Mouse (Mus musculus): ENCODE measurements at regions not wholly inside any gene's neighbourhood (a gene's known extent, or its start where the extent isn't known, plus 50 kb on each side); places are given as distances from the start of the nearest gene placed in this dataset.

DNA sequence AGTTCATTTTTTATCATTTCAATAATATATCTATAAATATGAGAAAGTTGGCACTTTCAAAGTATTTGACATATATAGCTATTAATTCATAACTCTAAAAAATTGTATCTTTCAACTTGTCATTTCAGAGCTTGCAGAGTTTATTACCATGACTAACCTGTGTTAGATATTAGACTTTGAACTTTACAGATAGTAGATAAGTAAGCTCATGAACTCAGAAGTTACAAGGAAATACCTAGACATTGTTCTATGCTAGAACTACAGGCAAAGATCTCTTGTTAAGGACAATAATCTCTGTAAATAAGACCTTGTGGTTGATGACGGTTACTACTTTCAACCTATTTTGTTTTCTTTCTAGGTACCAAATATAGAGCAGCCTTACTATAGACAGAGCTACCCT, 117.0 kb upstream of the Zeb2 start:
- Histone ChIP-seq H3K36me3 (ENCODE audit: control insufficient read depth, insufficient read depth, low read length) (no peaks in the 10 kb centered on the region), H3K4me2 (ENCODE audit: low read depth) (no peak overlapping the region), H3K27me3 (ENCODE audit: control insufficient read depth, insufficient read depth, low read length) (no peaks in the 10 kb centered on the region), H3K9me3 (ENCODE audit: control insufficient read depth, low read length) (no peaks in the 10 kb centered on the region), H3K27ac (ENCODE audit: low read depth, low read length) (no peak overlapping the region), H3K4me1 (ENCODE audit: control insufficient read depth, insufficient read depth, low read length) (no peaks in the 10 kb centered on the region), H3K4me3 (ENCODE audit: low read depth, low read length) (no peak overlapping the region), H3K9ac (ENCODE audit: low read length) (no peak overlapping the region)
- no peak for ATAC-seq (ENCODE audit: insufficient read depth, low FRiP score, low TSS enrichment)
- WGBS = 93% methylated on average over 1 of the region's 1 CpGs
- DNase-seq (ENCODE audit: low spot score) = no peak

DNA sequence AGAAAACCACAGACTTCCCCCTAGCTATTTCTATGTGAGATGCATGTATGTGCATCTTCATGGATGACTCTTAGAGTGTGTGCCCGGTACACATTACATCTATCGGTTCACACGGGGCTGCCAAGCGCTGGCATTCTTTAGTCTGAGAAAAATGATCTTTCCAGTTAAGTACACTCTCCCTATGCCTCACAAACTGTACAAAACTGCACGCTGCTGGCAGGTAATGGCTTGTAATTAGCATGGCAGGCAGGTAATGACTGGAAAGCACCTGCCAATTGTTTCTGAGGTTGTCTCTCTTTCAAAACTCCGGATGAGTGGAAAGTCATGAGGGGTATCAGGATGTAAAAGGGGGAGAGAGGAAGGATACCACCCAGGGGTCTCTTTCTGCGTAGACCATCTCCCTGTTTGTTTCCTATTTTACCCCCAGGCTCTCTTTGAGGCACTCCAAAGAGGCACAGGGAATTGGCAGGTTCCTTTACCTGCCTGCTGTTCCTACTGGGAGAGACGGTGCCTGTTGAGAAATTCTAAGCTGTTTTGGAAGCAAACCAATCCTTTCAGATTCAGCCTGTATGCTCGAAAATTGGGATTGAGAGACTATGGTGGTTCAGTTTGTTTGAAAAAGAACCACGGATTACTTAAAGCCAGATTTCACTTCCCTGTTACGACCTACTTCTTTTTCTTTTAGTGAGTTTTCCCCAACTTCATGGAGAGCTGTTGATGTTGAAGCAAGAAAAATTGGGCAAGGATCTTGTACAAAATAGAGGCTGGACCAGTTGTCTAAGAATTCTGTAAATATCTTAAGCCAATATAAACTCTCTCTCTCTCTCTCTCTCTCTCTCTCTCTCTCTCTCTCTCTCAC, 113.4 kb upstream of the Zeb2 start:
- H3K27me3 ChIP-seq (ENCODE audit: control insufficient read depth, insufficient read depth, low read length) = no peaks in the 10 kb centered on the region
- DNase-seq (ENCODE audit: low spot score) = no peak
- H3K4me3 ChIP-seq (ENCODE audit: low read depth, low read length) = no peak overlapping the region
- H3K9ac ChIP-seq (ENCODE audit: low read length) = no peak overlapping the region
- H3K9me3 ChIP-seq (ENCODE audit: control insufficient read depth, low read length) = no peaks in the 10 kb centered on the region
- peaks cover 4% of the 10 kb centered on the region; the same call in 1 of the 2 replicates for H3K4me1 ChIP-seq (ENCODE audit: control insufficient read depth, insufficient read depth, low read length)
- no peak overlapping the region for H3K4me2 ChIP-seq (ENCODE audit: low read depth)
- no peak overlapping the region for H3K27ac ChIP-seq (ENCODE audit: low read depth, low read length)
- WGBS = 83% methylated on average over 11 of the region's 11 CpGs
- no peaks in the 10 kb centered on the region for H3K36me3 ChIP-seq (ENCODE audit: control insufficient read depth, insufficient read depth, low read length)
- ATAC-seq (ENCODE audit: insufficient read depth, low FRiP score, low TSS enrichment) = no peak

GRCm38 (mm10) chr2:45229501-45229900, 112.3 kb upstream of the Zeb2 start:
- Histone ChIP-seq H3K4me1 (ENCODE audit: control insufficient read depth, insufficient read depth, low read length) (peaks cover 4% of the 10 kb centered on the region; the same call in 1 of the 2 replicates), H3K4me3 (ENCODE audit: low read depth, low read length) (no peak overlapping the region), H3K27ac (ENCODE audit: low read depth, low read length) (no peak overlapping the region), H3K27me3 (ENCODE audit: control insufficient read depth, insufficient read depth, low read length) (no peaks in the 10 kb centered on the region), H3K9ac (ENCODE audit: low read length) (no peak overlapping the region), H3K4me2 (ENCODE audit: low read depth) (no peak overlapping the region), H3K9me3 (ENCODE audit: control insufficient read depth, low read length) (no peaks in the 10 kb centered on the region), H3K36me3 (ENCODE audit: control insufficient read depth, insufficient read depth, low read length) (no peaks in the 10 kb centered on the region)
- ATAC-seq (ENCODE audit: insufficient read depth, low FRiP score, low TSS enrichment) (no peak), DNase-seq (ENCODE audit: low spot score) (no peak)
- 80% methylated on average over 6 of the region's 6 CpGs for WGBS

DNA sequence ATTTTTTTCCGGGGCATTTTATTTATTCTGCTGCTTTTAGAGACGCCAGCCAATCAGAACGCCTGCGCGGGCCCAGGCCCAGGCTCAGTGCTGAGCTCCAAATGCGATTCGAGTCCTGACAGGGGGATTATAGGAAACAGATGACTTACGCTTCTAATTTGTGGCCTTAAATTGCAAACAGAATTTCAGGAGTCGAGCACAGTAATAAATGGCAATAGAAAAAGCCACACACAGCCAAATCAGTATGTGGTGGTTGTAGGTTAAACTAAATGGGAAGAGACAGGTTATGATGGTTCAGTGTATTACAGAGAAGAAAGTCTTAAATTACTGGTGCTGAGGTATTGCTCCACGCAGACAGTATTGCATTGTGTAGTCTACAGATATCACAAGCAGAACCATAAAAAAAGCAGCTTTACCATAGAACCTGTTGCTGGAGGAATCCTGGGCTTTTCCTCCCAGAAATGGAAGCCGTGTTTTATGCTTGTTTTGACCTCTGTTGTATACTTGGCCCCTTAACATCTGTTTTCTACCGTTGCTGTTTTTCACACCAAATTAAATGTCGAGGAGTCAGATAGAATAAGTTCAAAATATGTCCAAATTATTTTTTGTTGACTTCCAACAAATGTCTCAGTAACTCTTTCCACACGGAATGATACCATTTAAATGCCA, 110.2 kb upstream of the Zeb2 start:
- no peaks in the 10 kb centered on the region for H3K9me3 ChIP-seq (ENCODE audit: control insufficient read depth, low read length)
- no peak overlapping the region for H3K4me3 ChIP-seq (ENCODE audit: low read depth, low read length)
- no peaks in the 10 kb centered on the region for H3K27me3 ChIP-seq (ENCODE audit: control insufficient read depth, insufficient read depth, low read length)
- H3K27ac ChIP-seq (ENCODE audit: low read depth, low read length) = no peak overlapping the region
- ATAC-seq (ENCODE audit: insufficient read depth, low FRiP score, low TSS enrichment) (no peak), DNase-seq (ENCODE audit: low spot score) (peak; percentile 30)
- H3K36me3 ChIP-seq (ENCODE audit: control insufficient read depth, insufficient read depth, low read length) = no peaks in the 10 kb centered on the region
- 26% methylated on average over 14 of the region's 14 CpGs for WGBS
- H3K4me1 ChIP-seq (ENCODE audit: control insufficient read depth, insufficient read depth, low read length) = peaks cover 4% of the 10 kb centered on the region; the same call in 1 of the 2 replicates
- no peak overlapping the region for H3K4me2 ChIP-seq (ENCODE audit: low read depth)
- H3K9ac ChIP-seq (ENCODE audit: low read length) = no peak overlapping the region

GRCm38 (mm10) chr2:45226045-45226370, 108.8 kb upstream of the Zeb2 start:
- Histone ChIP-seq H3K9me3 (ENCODE audit: control insufficient read depth, low read length) (no peaks in the 10 kb centered on the region), H3K4me3 (ENCODE audit: low read depth, low read length) (no peak overlapping the region), H3K4me1 (ENCODE audit: control insufficient read depth, insufficient read depth, low read length) (peaks cover 4% of the 10 kb centered on the region; the same call in 1 of the 2 replicates), H3K4me2 (ENCODE audit: low read depth) (no peak overlapping the region), H3K27me3 (ENCODE audit: control insufficient read depth, insufficient read depth, low read length) (no peaks in the 10 kb centered on the region), H3K9ac (ENCODE audit: low read length) (no peak overlapping the region), H3K27ac (ENCODE audit: low read depth, low read length) (peak overlapping the region; percentile 70; the same call in 1 of the 2 replicates), H3K36me3 (ENCODE audit: control insufficient read depth, insufficient read depth, low read length) (no peaks in the 10 kb centered on the region)
- ATAC-seq (ENCODE audit: insufficient read depth, low FRiP score, low TSS enrichment) (no peak), DNase-seq (ENCODE audit: low spot score) (no peak)
- WGBS = 45% methylated on average over 4 of the region's 4 CpGs

GRCm38 (mm10) chr2:45225364-45226044, 108.3 kb upstream of the Zeb2 start:
- ATAC-seq (ENCODE audit: insufficient read depth, low FRiP score, low TSS enrichment) (peak; percentile 90), DNase-seq (ENCODE audit: low spot score) (peak; percentile 74)
- Histone ChIP-seq H3K4me3 (ENCODE audit: low read depth, low read length) (no peak overlapping the region), H3K9ac (ENCODE audit: low read length) (no peak overlapping the region), H3K27ac (ENCODE audit: low read depth, low read length) (peak overlapping the region; percentile 70), H3K4me1 (ENCODE audit: control insufficient read depth, insufficient read depth, low read length) (peaks cover 4% of the 10 kb centered on the region; the same call in 1 of the 2 replicates), H3K27me3 (ENCODE audit: control insufficient read depth, insufficient read depth, low read length) (no peaks in the 10 kb centered on the region), H3K36me3 (ENCODE audit: control insufficient read depth, insufficient read depth, low read length) (no peaks in the 10 kb centered on the region), H3K9me3 (ENCODE audit: control insufficient read depth, low read length) (no peaks in the 10 kb centered on the region), H3K4me2 (ENCODE audit: low read depth) (0 out of 2 replicates have a peak overlapping the region, but pooled peaks have one; percentile 3)
- WGBS = 15% methylated on average over 9 of the region's 9 CpGs

DNA sequence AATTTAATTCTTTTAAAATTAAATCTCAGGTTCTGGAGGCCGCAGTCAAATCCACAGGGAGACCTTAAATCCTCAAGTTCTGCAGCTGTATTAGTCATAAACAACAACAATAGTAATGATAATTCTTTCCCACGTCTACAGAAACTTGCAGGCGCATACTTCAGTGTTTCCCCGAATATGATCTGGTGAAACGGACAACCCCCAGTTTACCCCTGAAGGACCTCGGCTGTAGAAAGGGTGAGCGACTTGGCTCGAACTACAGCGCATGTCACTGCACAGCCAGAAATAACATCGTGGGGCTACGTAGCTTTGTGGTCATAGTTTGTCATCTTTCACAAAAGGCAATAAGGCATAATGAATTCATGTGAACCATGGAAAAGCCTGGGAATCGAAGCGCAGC, 105.0 kb upstream of the Zeb2 start:
- no peak overlapping the region for H3K4me3 ChIP-seq (ENCODE audit: low read depth, low read length)
- no peaks in the 10 kb centered on the region for H3K4me1 ChIP-seq (ENCODE audit: control insufficient read depth, insufficient read depth, low read length)
- H3K4me2 ChIP-seq (ENCODE audit: low read depth) = no peak overlapping the region
- H3K9ac ChIP-seq (ENCODE audit: low read length) = no peak overlapping the region
- ATAC-seq (ENCODE audit: insufficient read depth, low FRiP score, low TSS enrichment) (no peak), DNase-seq (ENCODE audit: low spot score) (no peak)
- no peak overlapping the region for H3K27ac ChIP-seq (ENCODE audit: low read depth, low read length)
- H3K9me3 ChIP-seq (ENCODE audit: control insufficient read depth, low read length) = no peaks in the 10 kb centered on the region
- no peaks in the 10 kb centered on the region for H3K36me3 ChIP-seq (ENCODE audit: control insufficient read depth, insufficient read depth, low read length)
- WGBS = 73% methylated on average over 13 of the region's 13 CpGs
- H3K27me3 ChIP-seq (ENCODE audit: control insufficient read depth, insufficient read depth, low read length) = no peaks in the 10 kb centered on the region

GRCm38 (mm10) chr2:45219851-45220250, 102.7 kb upstream of the Zeb2 start:
- Histone ChIP-seq H3K9ac (ENCODE audit: low read length) (no peak overlapping the region), H3K9me3 (ENCODE audit: control insufficient read depth, low read length) (no peaks in the 10 kb centered on the region), H3K4me1 (ENCODE audit: control insufficient read depth, insufficient read depth, low read length) (no peaks in the 10 kb centered on the region), H3K36me3 (ENCODE audit: control insufficient read depth, insufficient read depth, low read length) (no peaks in the 10 kb centered on the region), H3K27me3 (ENCODE audit: control insufficient read depth, insufficient read depth, low read length) (no peaks in the 10 kb centered on the region), H3K27ac (ENCODE audit: low read depth, low read length) (no peak overlapping the region), H3K4me3 (ENCODE audit: low read depth, low read length) (no peak overlapping the region), H3K4me2 (ENCODE audit: low read depth) (no peak overlapping the region)
- no peak for ATAC-seq (ENCODE audit: insufficient read depth, low FRiP score, low TSS enrichment)
- 61% methylated on average over 5 of the region's 5 CpGs for WGBS
- no peak for DNase-seq (ENCODE audit: low spot score)
